Mouse (Mus musculus) B cell, adult 62 days (primary cell): ENCODE measurements around the gene Tspan1. TPM values are rescaled to one million over a fixed set of nuclear protein-coding genes. Genes with fewer than 3 reads are reported as not detected.

Experiments
- total RNA-seq: library from RNA; stranded (reverse); gene quantifications from 4 replicates; pipeline ENCODE4 v1.2.4, GENCODE M21; 2023

The Tspan1 gene
- total RNA-seq = not detected in 4 replicates

GRCm38 (mm10) chr4:116167404-116167803 is at the start of gene Tspan1:
Tspan1 (minus strand) TSS chr4:116167601.

GRCm38 (mm10) chr4:116173072-116173471 is 5.7 kb upstream of the Tspan1 start, which contains the start of the genes 1700042G07Rik and Gm49337:
1700042G07Rik (plus strand) TSS chr4:116173372.
Gm49337 (plus strand) TSS chr4:116173384.

GRCm38 (mm10) chr4:116151238-116151637 is 16.2 kb downstream of the Tspan1 start, which contains the start of gene Lurap1:
Lurap1 (minus strand) TSS chr4:116151338.

GRCm38 (mm10) chr4:116123602-116124519 is 43.5 kb downstream of the Tspan1 start, which contains the start of the genes Rad54l and Pomgnt1:
Rad54l (minus strand) TSS chr4:116123690.
Pomgnt1 (plus strand) TSS chr4:116123840.

Other genes starting within 250 kb of the Tspan1 start
- gene Dmbx1, start 227.7 kb downstream of the Tspan1 start, total RNA-seq = not detected in 4 replicates
- gene Faah, start 149.7 kb downstream of the Tspan1 start, total RNA-seq = 43.7 to 46.5 TPM (median 45.4 TPM) in 4 replicates
- gene Nsun4, start 113.7 kb downstream of the Tspan1 start, total RNA-seq = 37.6 to 47.7 TPM (median 40.7 TPM) in 4 replicates
- 276 to 285 TPM (median 277 TPM) in 4 replicates for gene Uqcrh, start 92.5 kb downstream of the Tspan1 start, total RNA-seq
- gene Lrrc41, start 92.3 kb downstream of the Tspan1 start, total RNA-seq = 26.9 to 36.4 TPM (median 28.2 TPM) in 4 replicates
- gene Rad54l, start 43.9 kb downstream of the Tspan1 start, total RNA-seq = 1.3 to 2.1 TPM (median 1.4 TPM) in 4 replicates
- 37.1 to 52.2 TPM (median 44.0 TPM) in 4 replicates for gene Pomgnt1, start 43.8 kb downstream of the Tspan1 start, total RNA-seq
- 3.7 to 4.9 TPM (median 4.2 TPM) in 4 replicates for gene Lurap1, start 16.3 kb downstream of the Tspan1 start, total RNA-seq
- gene 1700042G07Rik, start 5.8 kb upstream of the Tspan1 start, total RNA-seq = not detected in 4 replicates
- gene Gm49337, start 5.8 kb upstream of the Tspan1 start, total RNA-seq = 0.37 to 0.98 TPM in 2 of 4 replicates, not detected in the others
- gene Pik3r3, start 54.0 kb upstream of the Tspan1 start, total RNA-seq = 0.69 to 3.1 TPM (median 1.8 TPM) in 4 replicates